Mouse (Mus musculus): Measurements from ENCODE around the gene Gm10717. TPM values are rescaled to one million over a fixed set of nuclear protein-coding genes. Genes with fewer than 3 reads are reported as not detected.
A peak's percentile ranks its signal among the peaks of the same experiment; 100 is the strongest.
"Not testable (repeated sequence)": the region's sequence is repeated elsewhere in the genome, so short reads cannot be mapped to it uniquely, and the experiment has no call there.

Gene Gm10717
- polyA plus RNA-seq, 1 experiment from 2014 or later = 1.5 TPM

DNA sequence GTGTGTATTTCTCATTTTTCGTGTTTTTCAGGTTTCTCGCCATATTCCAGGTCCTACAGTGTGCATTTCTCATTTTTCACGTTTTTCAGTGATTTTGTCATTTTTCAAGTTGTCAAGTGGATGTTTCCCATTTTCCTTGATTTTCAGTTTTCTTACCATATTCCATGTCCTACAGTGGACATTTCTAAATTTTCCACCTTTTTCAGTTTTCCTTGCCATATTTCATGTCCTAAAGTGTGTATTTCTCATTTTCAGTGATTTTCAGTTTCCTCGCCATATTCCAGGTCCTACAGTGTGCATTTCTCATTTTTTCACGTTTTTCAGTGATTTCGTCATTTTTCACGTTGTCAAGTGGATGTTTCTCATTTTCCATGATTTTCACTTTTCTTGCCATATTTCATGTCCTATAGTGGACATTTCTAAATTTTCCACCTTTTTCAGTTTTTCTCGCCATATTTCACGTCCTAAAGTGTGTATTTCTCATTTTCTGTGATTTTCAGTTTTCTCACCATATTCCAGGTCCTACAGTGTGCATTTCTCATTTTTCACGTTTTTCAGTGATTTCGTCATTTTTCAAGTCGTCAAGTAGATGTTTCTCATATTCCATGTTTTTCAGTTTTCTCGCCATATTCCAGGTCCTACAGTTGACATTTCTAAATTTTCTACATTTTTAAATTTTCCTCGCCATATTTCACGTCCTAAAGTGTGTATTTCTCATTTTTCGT, 4.2 kb downstream of the Gm10717 start:
- WGBS = 64% methylated on average over 14 of the region's 16 CpGs
- not testable (repeated sequence) for H3K27me3 ChIP-seq; H3K36me3 ChIP-seq; H3K4me2 ChIP-seq (replicated peaks); ATAC-seq (ENCODE audit: low FRiP score); H3K4me3 ChIP-seq; H3K9me3 ChIP-seq (replicated peaks); H3K9ac ChIP-seq; H3K27ac ChIP-seq; H3K4me1 ChIP-seq

DNA sequence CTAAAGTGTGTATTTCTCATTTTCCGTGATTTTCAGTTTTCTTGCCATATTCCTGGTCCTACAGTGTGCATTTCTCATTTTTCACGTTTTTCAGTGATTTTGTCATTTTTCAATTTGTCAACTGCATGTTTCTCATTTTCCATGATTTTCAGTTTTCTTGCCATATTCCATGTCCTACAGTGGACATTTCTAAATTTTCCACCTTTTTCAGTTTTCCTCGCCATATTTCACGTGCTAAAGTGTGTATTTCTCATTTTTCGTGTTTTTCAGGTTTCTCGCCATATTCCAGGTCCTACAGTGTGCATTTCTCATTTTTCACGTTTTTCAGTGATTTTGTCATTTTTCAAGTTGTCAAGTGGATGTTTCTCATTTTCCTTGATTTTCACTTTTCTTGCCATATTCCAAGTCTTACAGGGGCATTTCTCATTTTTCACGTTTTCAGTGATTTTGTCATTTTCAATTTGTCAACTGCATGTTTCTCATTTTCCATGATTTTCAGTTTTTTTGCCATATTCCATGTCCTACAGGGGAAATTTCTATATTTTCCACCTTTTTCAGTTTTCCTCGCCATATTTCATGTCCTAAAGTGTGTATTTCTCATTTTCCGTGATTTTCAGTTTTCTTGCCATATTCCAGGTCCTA, 5.6 kb downstream of the Gm10717 start:
- H3K4me1 ChIP-seq; H3K4me2 ChIP-seq (replicated peaks); H3K27ac ChIP-seq; H3K9me3 ChIP-seq (replicated peaks); H3K4me3 ChIP-seq; H3K9ac ChIP-seq; H3K36me3 ChIP-seq; H3K27me3 ChIP-seq: not testable (repeated sequence)
- ATAC-seq (ENCODE audit: low FRiP score) = 0 out of 2 replicates have a peak, but pooled peaks have one; percentile 45
- 59% methylated on average over 2 of the region's 10 CpGs for WGBS

- H3K27ac ChIP-seq; H3K36me3 ChIP-seq; ATAC-seq (ENCODE audit: low FRiP score); H3K9ac ChIP-seq; H3K4me1 ChIP-seq; H3K27me3 ChIP-seq; H3K4me3 ChIP-seq; H3K9me3 ChIP-seq (replicated peaks); H3K4me2 ChIP-seq (replicated peaks): not testable (repeated sequence)
- 38% methylated on average over 1 of the region's 8 CpGs for WGBS
These were observed 9.1 kb downstream of the Gm10717 start, which contains the start of gene Gm17535 for GRCm38 (mm10) chr9:3034299-3034698. Gene Gm17535, plus strand, starts transcription at chr9:3034599.

- not testable (repeated sequence) for H3K9me3 ChIP-seq (replicated peaks); H3K4me1 ChIP-seq; ATAC-seq (ENCODE audit: low FRiP score); H3K9ac ChIP-seq; H3K36me3 ChIP-seq; H3K27me3 ChIP-seq; H3K27ac ChIP-seq; H3K4me2 ChIP-seq (replicated peaks); H3K4me3 ChIP-seq
- 81% methylated on average over 8 of the region's 8 CpGs for WGBS
These were observed 11.4 kb downstream of the Gm10717 start, which contains the start of gene Gm10715 for GRCm38 (mm10) chr9:3036577-3036976. Gene Gm10715, plus strand, starts transcription at chr9:3036877.

DNA sequence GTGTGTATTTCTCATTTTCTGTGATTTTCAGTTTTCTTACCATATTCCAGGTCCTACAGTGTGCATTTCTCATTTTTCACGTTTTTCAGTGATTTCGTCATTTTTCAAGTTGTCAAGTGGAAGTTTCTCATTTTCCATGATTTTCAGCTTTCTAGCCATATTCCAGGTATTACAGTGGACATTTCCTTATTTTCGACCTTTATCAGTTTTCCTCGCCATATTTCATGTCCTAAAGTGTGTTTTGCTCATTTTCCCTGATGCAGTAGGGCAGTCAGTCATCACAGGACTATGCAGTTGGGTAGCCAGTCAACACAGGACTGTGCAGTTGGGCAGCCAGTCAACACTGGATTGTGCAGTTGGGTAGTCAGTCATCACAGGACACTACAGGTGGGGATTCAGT, 12.9 kb downstream of the Gm10717 start:
- H3K4me2 ChIP-seq (replicated peaks); H3K4me3 ChIP-seq; H3K27me3 ChIP-seq; H3K36me3 ChIP-seq; H3K4me1 ChIP-seq; H3K9ac ChIP-seq; H3K27ac ChIP-seq; ATAC-seq (ENCODE audit: low FRiP score): not testable (repeated sequence)
- H3K9me3 ChIP-seq (replicated peaks) = peaks cover 13% of the 10 kb centered on the region
- 64% methylated on average over 4 of the region's 4 CpGs for WGBS

Small RNAs within 50 kb of the gene (microRNA-seq; reads per million reads assigned to microRNA genes)
- not detected for gene Mir101c

Other genes starting within 250 kb of the Gm10717 start
- not detected in 2 replicates for gene Gm10722, start 24.5 kb upstream of the Gm10717 start, polyA plus RNA-seq (2016; fragmentation: Nextera tagmentation; extraction: Ambion mirVana)
- gene Gm11168, start 22.1 kb upstream of the Gm10717 start, polyA plus RNA-seq (2016; fragmentation: Nextera tagmentation; extraction: Ambion mirVana) = not detected in 2 replicates
- 0.61 TPM in 1 of 2 replicates, not detected in the other for gene Gm10721, start 12.3 kb upstream of the Gm10717 start, polyA plus RNA-seq (2016; fragmentation: Nextera tagmentation; extraction: Ambion mirVana)
- not detected in 2 replicates for gene Gm10720, start 9.8 kb upstream of the Gm10717 start, polyA plus RNA-seq (2016; fragmentation: Nextera tagmentation; extraction: Ambion mirVana)
- 0.61 and 0.63 TPM in 2 replicates for gene Gm10719, start 8.0 kb upstream of the Gm10717 start, polyA plus RNA-seq (2016; fragmentation: Nextera tagmentation; extraction: Ambion mirVana)
- not detected in 2 replicates for gene Gm10718, start 1.9 kb upstream of the Gm10717 start, polyA plus RNA-seq (2016; fragmentation: Nextera tagmentation; extraction: Ambion mirVana)
- not detected in 2 replicates for gene Gm17535, start 9.2 kb downstream of the Gm10717 start, polyA plus RNA-seq (2016; fragmentation: Nextera tagmentation; extraction: Ambion mirVana)
- not detected in 2 replicates for gene Gm10715, start 11.5 kb downstream of the Gm10717 start, polyA plus RNA-seq (2016; fragmentation: Nextera tagmentation; extraction: Ambion mirVana)